Mouse (Mus musculus) hindbrain, postnatal 0 days (tissue): ENCODE data around the gene Dcun1d1. TPM values are rescaled to one million over a fixed set of nuclear protein-coding genes. Genes with fewer than 3 reads are reported as not detected.

Experiments
- ATAC-seq: fragments of 200-750 bp; cut with Nextera tagmentation; 2 replicates; pipeline ENCODE4 v1.8.0; 2017; ENCODE audit warnings: mild to moderate bottlenecking, moderate TSS enrichment, moderate library complexity
- DNase-seq: peaks from one replicate; pipeline ENCODE4 v3.0.0-alpha.2; 2015; ENCODE audit warnings: low spot score
- H3K27ac ChIP-seq: fragments of 300-500 bp; sonication (generic); 2 replicates; pipeline ENCODE4 v1.5.1; 2014; ENCODE audit warnings: mild to moderate bottlenecking
- H3K27me3 ChIP-seq: fragments of 300-500 bp; sonication (generic); 2 replicates; pipeline ENCODE4 v1.6.1; 2014; ENCODE audit warnings: low read length, mixed read lengths; ENCODE audit not compliant: insufficient read depth
- H3K36me3 ChIP-seq: fragments of 300-500 bp; sonication (generic); 2 replicates; pipeline ENCODE4 v1.6.1; 2014; ENCODE audit warnings: low read length, mixed read lengths; ENCODE audit not compliant: insufficient read depth
- H3K4me1 ChIP-seq: fragments of 300-500 bp; sonication (generic); 2 replicates; pipeline ENCODE4 v1.6.1; 2014; ENCODE audit warnings: antibody characterized with exemption, low read length, mixed read lengths; ENCODE audit not compliant: insufficient read depth
- H3K4me2 ChIP-seq: fragments of 300-500 bp; sonication (generic); 2 replicates; pipeline ENCODE4 v1.6.1; 2014; ENCODE audit warnings: low read depth, mild to moderate bottlenecking, low read length, moderate library complexity, mixed read lengths
- H3K4me3 ChIP-seq: fragments of 300-500 bp; sonication (generic); 2 replicates; pipeline ENCODE4 v1.5.1; 2014; ENCODE audit warnings: low read length
- H3K9ac ChIP-seq: fragments of 300-500 bp; sonication (generic); replicated peaks from 2 replicates; pipeline ENCODE4 v1.6.1; 2014; ENCODE audit warnings: mild to moderate bottlenecking, low read length, moderate library complexity, mixed read lengths
- H3K9me3 ChIP-seq: fragments of 300-500 bp; sonication (generic); 2 replicates; pipeline ENCODE4 v1.6.1; 2016; ENCODE audit warnings: low read length, mixed read lengths
- CTCF ChIP-seq: IDR thresholded peaks from 2 replicates; pipeline ENCODE4 v1.5.1; 2016; ENCODE audit warnings: antibody characterized with exemption, control low read depth, low read depth
- WGBS: fragments of 180-500 bp; shearing (Covaris S2); extraction: QIAGEN DNeasy Blood & Tissue Kit; methylation state at CpG from one replicate; pipeline ENCODE4 v1.1.7; 2014; 5-methylcytosine and 5-hydroxymethylcytosine counted together
- polyA plus RNA-seq: library from polyadenylated mRNA; unstranded; fragments of >200 nt; fragmentation: Nextera tagmentation; extraction: Ambion mirVana; gene quantifications from 2 replicates; pipeline ENCODE4 v1.2.1, GENCODE M21; 2015
- total RNA-seq: library from RNA; depleted of rRNA; stranded (reverse); fragments of >200 nt; gene quantifications from 2 replicates; pipeline ENCODE4 v1.2.3, GENCODE M21; 2014

The Dcun1d1 gene
- total and polyA plus RNA-seq, 2 experiments from 2014 or later: 37.0 to 110 TPM

DNA sequence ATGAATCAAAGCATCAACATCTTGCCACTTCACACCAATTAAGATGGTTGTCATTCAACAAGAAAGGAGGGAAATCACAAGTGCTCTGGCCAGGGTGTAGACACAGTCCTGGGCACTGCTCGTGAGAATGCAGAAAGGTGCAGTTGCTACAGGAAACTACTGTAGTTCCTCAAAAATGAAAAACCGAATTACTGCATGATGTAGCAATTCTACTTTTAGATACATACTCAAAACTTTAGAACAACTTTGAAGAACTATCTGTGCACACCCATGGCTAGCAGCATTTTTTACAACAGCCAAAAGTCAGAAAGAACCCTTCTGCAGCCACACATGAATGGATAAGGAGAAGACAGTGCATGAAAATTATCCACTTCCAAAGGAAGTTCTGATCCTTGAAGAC is 29.2 kb upstream of the Dcun1d1 start:
- Histone ChIP-seq H3K27me3 (no peaks in the 10 kb centered on the region), H3K9ac (no peak overlapping the region), H3K27ac (no peak overlapping the region), H3K4me2 (no peak overlapping the region), H3K9me3 (no peaks in the 10 kb centered on the region), H3K4me3 (no peak overlapping the region), H3K36me3 (peaks cover 20% of the 10 kb centered on the region), H3K4me1 (no peaks in the 10 kb centered on the region)
- no peak for TF ChIP-seq CTCF
- DNase-seq (no peak), ATAC-seq (no peak)
- WGBS: 90% methylated on average over 2 of the region's 2 CpGs

DNA sequence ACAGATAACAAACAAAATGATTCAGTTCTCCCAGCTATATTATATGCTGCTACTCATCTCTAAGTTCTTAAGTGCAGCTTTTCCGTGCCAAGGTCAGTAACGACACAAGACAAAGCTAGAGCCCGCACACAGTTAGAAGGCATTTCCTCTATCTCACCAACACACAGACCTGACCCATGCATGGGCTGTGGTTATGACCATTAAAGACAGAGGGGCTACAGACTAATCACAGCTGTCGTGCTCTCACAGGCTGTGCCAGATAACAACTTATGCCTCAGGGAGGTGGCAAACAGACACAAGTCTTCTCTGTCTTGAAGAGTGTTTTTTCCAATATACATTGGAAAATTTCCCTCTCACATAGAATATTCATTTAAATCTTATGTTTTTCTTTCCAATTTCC is 27.7 kb upstream of the Dcun1d1 start:
- no peak for TF ChIP-seq CTCF
- peaks cover 32% of the 10 kb centered on the region for H3K36me3 ChIP-seq
- no peak overlapping the region for H3K4me3 ChIP-seq
- no peak overlapping the region for H3K9ac ChIP-seq
- 89% methylated on average over 4 of the region's 4 CpGs for WGBS
- H3K27ac ChIP-seq: no peak overlapping the region
- DNase-seq (no peak), ATAC-seq (no peak)
- no peaks in the 10 kb centered on the region for H3K9me3 ChIP-seq
- no peaks in the 10 kb centered on the region for H3K4me1 ChIP-seq
- H3K4me2 ChIP-seq: no peak overlapping the region
- no peaks in the 10 kb centered on the region for H3K27me3 ChIP-seq

DNA sequence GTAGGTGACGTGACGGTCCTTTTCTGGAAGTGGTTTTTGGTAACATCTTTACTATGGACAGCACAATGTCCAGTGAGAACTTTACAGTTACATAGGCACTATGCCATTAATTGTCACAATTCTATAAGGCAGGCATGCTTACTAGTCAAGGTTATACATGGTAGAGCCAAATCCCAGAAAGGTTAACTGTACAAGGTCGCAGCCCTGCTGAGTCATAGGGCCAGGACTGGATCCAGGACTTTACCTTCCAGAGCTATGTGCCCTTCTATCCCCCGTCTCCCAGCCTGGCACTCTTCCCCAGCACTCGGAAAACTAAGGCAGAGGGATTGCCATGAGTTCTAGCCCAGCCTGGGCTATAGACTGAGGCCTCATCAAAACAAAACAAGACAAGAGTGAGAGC is 26.7 kb upstream of the Dcun1d1 start:
- H3K36me3 ChIP-seq: peaks cover 38% of the 10 kb centered on the region
- DNase-seq (no peak), ATAC-seq (no peak)

DNA sequence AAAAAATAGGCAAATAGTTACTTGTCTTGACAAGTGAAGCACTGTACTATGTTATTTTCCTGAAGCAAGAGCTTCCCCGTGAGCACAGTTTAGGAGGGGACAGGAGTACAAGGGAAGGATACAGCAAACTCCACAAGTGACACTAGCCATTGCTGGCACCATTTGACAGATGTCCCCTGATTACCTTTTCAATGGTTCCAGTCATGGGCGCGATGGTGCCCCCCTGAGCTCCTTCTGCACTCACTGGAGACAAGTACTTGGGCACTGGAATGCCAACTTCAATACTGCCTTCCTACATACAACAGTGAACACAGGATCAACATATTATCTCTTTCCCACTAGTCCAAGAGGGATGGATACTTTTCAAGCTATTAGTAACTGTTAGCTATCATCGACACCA is 26.2 kb upstream of the Dcun1d1 start:
- H3K9me3 ChIP-seq: no peaks in the 10 kb centered on the region
- H3K9ac ChIP-seq: no peak overlapping the region
- H3K4me1 ChIP-seq: no peaks in the 10 kb centered on the region
- ATAC-seq (no peak), DNase-seq (no peak)
- H3K36me3 ChIP-seq: peaks cover 42% of the 10 kb centered on the region
- H3K4me3 ChIP-seq: no peak overlapping the region
- no peak overlapping the region for H3K27ac ChIP-seq
- H3K27me3 ChIP-seq: no peaks in the 10 kb centered on the region
- TF ChIP-seq CTCF: no peak
- H3K4me2 ChIP-seq: no peak overlapping the region
- WGBS: 91% methylated on average over 4 of the region's 4 CpGs

More for the DNA sequence above, 26.7 kb upstream of the Dcun1d1 start:
- Histone ChIP-seq H3K4me2 (no peak overlapping the region), H3K4me3 (no peak overlapping the region), H3K9me3 (no peaks in the 10 kb centered on the region), H3K27me3 (no peaks in the 10 kb centered on the region), H3K4me1 (no peaks in the 10 kb centered on the region), H3K27ac (no peak overlapping the region), H3K9ac (no peak overlapping the region)
- WGBS: 94% methylated on average over 5 of the region's 5 CpGs
- TF ChIP-seq CTCF: no peak

DNA sequence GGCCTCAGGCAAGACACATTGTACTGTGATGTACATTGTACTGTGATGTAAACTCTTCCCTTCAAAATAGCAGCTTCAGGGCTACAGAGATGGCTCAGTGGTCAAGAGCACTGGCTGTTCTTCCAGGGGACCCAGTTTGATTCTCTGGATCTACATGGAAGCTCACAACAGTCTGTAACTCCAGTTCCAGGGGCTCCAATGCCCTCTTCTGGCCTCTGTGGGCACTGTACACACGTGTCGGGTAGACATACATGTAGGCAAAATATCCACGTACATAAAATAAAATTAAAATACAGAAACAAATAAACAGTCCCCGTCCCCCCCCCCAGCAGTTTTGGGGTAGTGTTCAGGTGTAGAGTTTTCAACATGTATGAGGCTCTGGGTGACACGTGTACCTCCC is 25.7 kb upstream of the Dcun1d1 start:
- no peaks in the 10 kb centered on the region for H3K27me3 ChIP-seq
- no peaks in the 10 kb centered on the region for H3K4me1 ChIP-seq
- H3K36me3 ChIP-seq: peaks cover 42% of the 10 kb centered on the region
- ATAC-seq (no peak), DNase-seq (no peak)
- 93% methylated on average over 5 of the region's 5 CpGs for WGBS
- no peaks in the 10 kb centered on the region for H3K9me3 ChIP-seq
- H3K4me3 ChIP-seq: no peak overlapping the region
- no peak overlapping the region for H3K27ac ChIP-seq
- no peak overlapping the region for H3K4me2 ChIP-seq
- H3K9ac ChIP-seq: no peak overlapping the region
- TF ChIP-seq CTCF: 0 out of 2 replicates have a peak, but pooled peaks have one; percentile 10

DNA sequence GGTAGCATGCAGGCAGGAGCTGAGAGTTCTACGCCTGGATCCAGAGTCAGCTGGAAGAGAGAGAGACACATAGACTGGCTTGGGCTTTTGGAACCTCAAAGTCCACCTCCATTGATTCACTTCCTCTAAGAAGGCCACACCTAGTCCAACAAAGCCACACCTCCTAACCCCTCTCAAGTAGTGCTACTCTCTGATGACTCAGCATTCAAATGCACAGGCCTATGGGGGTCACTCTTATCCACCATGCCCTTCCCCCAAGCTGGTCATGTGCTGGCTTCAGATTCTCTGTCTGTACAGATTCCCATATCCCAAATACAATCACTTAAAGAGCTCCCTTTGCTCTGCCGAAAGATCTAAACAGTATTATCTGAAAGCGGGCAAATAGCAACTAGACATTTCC is 20.0 kb upstream of the Dcun1d1 start:
- 93% methylated on average over 3 of the region's 3 CpGs for WGBS
- peaks cover 27% of the 10 kb centered on the region; the same call in 1 of the 2 replicates for H3K36me3 ChIP-seq
- no peak overlapping the region for H3K27ac ChIP-seq
- DNase-seq: no peak
- H3K4me1 ChIP-seq: no peaks in the 10 kb centered on the region
- no peak overlapping the region for H3K4me3 ChIP-seq
- no peak for ATAC-seq
- no peak overlapping the region for H3K9ac ChIP-seq
- no peaks in the 10 kb centered on the region for H3K9me3 ChIP-seq
- no peak for TF ChIP-seq CTCF
- H3K27me3 ChIP-seq: no peaks in the 10 kb centered on the region
- no peak overlapping the region for H3K4me2 ChIP-seq

DNA sequence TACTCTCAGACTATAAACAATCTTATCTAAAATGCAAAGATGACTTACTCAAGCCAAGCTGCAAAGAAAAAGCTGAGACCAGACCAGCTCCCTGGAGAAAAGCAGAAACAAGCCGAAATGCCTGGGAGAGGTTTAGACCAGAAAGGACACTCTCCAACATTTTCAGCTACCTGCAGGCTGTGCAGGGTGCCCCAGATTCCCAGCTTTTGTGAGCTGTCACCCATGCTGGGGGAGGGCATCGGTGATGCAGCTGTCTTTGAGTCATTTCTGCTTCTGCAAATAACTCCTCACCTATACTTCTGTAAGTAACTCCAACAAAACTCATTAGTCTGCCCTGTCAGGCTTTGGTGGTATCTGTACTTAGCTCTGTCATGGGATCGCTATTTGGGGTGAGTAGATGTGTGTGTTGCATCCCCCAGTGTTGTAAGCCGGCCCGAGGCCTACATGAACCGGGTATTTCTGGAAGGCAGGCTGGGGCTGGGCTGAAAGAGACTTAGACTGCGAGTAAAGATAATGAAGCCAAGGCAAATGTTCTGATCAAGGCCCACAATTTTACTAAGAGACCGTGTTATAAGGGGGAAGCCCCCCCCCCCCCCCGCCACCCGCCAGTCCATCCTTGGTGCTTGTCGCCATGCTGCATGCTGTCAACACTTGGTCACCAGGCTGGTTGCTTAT is 17.8 kb upstream of the Dcun1d1 start:
- Histone ChIP-seq H3K36me3 (peaks cover 10% of the 10 kb centered on the region; the same call in 1 of the 2 replicates), H3K4me1 (no peaks in the 10 kb centered on the region), H3K9ac (no peak overlapping the region), H3K4me3 (no peak overlapping the region), H3K27ac (no peak overlapping the region), H3K9me3 (no peaks in the 10 kb centered on the region), H3K4me2 (no peak overlapping the region), H3K27me3 (no peaks in the 10 kb centered on the region)
- WGBS: 94% methylated on average over 10 of the region's 11 CpGs
- ATAC-seq (no peak), DNase-seq (no peak)
- no peak for TF ChIP-seq CTCF
